Mouse (Mus musculus) left cerebral cortex, adult 9 months (tissue): ENCODE results near the gene Sec14l2.
A peak's percentile ranks its signal among the peaks of the same experiment; 100 is the strongest.

Experiments used
- DNase-seq, 2 experiments: peaks; one replicate each; pipeline ENCODE4 v3.0.0; 2022; ENCODE audit warnings: low spot score in 2 of 2

Sec14l2 gene

GRCm38 (mm10) chr11:4060866-4061575 is 62.2 kb downstream of the Sec14l2 start:
- peak in 1 of 2 experiments; percentile 23 for DNase-seq

- peak in 1 of 2 experiments; percentile 70 for DNase-seq
Measured at GRCm38 (mm10) chr11:4053586-4053985, 69.6 kb downstream of the Sec14l2 start.

GRCm38 (mm10) chr11:4048438-4048837 is 74.8 kb downstream of the Sec14l2 start:
- no peak for DNase-seq

GRCm38 (mm10) chr11:4047766-4048165 is 75.4 kb downstream of the Sec14l2 start:
- no peak for DNase-seq
